Mouse (Mus musculus) heart, embryonic 11.5 days (tissue): ENCODE data around the gene Hagh. TPM values are rescaled to one million over a fixed set of nuclear protein-coding genes. Genes with fewer than 3 reads are reported as not detected.

Source experiments
- ATAC-seq: fragments of 200-750 bp; cut with Nextera tagmentation; replicated peaks from 2 replicates; pipeline ENCODE4 v1.8.0; 2017; ENCODE audit warnings: moderate library complexity; ENCODE audit not compliant: insufficient number of reproducible peaks, low FRiP score, low TSS enrichment
- H3K27ac ChIP-seq: fragments of 300-500 bp; sonication (generic); 2 replicates; pipeline ENCODE4 v1.5.1; 2014; ENCODE audit warnings: mild to moderate bottlenecking, low read depth, low read length
- H3K27me3 ChIP-seq: fragments of 300-500 bp; sonication (generic); 2 replicates; pipeline ENCODE4 v1.6.1; 2014; ENCODE audit warnings: mild to moderate bottlenecking, low read length, mixed read lengths; ENCODE audit not compliant: control insufficient read depth, insufficient read depth
- H3K36me3 ChIP-seq: fragments of 300-500 bp; sonication (generic); 2 replicates; pipeline ENCODE4 v1.6.1; 2014; ENCODE audit warnings: mild to moderate bottlenecking, low read length, moderate library complexity, mixed read lengths; ENCODE audit not compliant: control insufficient read depth, insufficient read depth
- H3K4me1 ChIP-seq: fragments of 300-500 bp; sonication (generic); 2 replicates; pipeline ENCODE4 v1.6.1; 2014; ENCODE audit warnings: low read length; ENCODE audit not compliant: control insufficient read depth, insufficient read depth
- H3K4me2 ChIP-seq: fragments of 300-500 bp; sonication (generic); 2 replicates; pipeline ENCODE4 v1.6.1; 2014; ENCODE audit warnings: mild to moderate bottlenecking, moderate library complexity
- H3K4me3 ChIP-seq: fragments of 300-500 bp; sonication (generic); 2 replicates; pipeline ENCODE4 v1.5.1; 2014; ENCODE audit warnings: low read depth, low read length
- H3K9ac ChIP-seq: fragments of 300-500 bp; sonication (generic); 2 replicates; pipeline ENCODE4 v1.6.1; 2014; ENCODE audit warnings: mild to moderate bottlenecking, low read depth, low read length, moderate library complexity
- H3K9me3 ChIP-seq: fragments of 300-500 bp; sonication (generic); replicated peaks from 2 replicates; pipeline ENCODE4 v1.6.1; 2016; ENCODE audit warnings: low read length; ENCODE audit not compliant: control insufficient read depth
- WGBS: fragments of 180-500 bp; shearing (Covaris S2); extraction: QIAGEN DNeasy Blood & Tissue Kit; methylation state at CpG from one replicate; pipeline ENCODE4 v1.1.7; 2014; ENCODE audit not compliant: insufficient replicate concordance; 5-methylcytosine and 5-hydroxymethylcytosine counted together
- polyA plus RNA-seq: library from polyadenylated mRNA; unstranded; fragments of >200 nt; fragmentation: Nextera tagmentation; extraction: Ambion mirVana; gene quantifications from 2 replicates; pipeline ENCODE4 v1.2.1, GENCODE M21; 2014

Gene Hagh
- polyA plus RNA-seq, 1 experiment from 2014 or later = 48.8 TPM

DNA sequence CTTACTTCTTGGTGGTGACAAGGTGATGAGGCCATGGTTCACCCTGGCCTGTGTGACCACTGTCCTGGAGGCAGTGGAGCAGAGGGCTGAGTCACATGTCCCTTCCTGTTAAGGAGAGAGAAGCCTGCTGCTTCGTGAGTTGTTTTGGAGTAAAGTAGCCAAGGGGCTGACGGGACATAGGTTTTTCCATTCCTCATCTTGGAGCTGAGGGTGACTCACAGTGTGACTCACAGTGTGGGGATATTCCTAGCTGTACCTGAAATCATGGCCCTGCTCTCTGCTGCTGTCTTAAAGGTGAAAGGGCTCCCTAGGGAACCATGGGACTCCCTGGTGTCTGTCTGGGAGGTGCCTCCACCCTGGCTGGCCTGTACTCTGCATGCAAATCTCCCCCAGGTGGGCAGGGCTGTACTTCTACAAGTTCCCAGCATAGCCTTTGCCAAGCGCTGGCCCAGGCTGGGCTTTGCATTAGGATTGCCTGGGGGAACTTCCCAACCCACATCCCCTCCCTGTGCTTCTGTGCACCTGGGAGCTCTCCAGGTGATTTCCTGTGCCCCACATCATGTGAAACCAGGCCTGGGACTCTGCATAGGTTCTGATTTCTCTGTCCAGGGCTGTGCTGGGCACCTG is 16.0 kb downstream of the Hagh start:
- H3K4me1 ChIP-seq = peaks cover 6% of the 10 kb centered on the region; the same call in 1 of the 2 replicates
- 67% methylated on average over 3 of the region's 3 CpGs for WGBS
- 0 out of 2 replicates have a peak, but pooled peaks cover 3% of the 10 kb centered on the region for H3K36me3 ChIP-seq
- H3K27ac ChIP-seq = no peak overlapping the region
- no peaks in the 10 kb centered on the region for H3K9me3 ChIP-seq
- H3K4me2 ChIP-seq = no peak overlapping the region
- H3K27me3 ChIP-seq = peaks cover 7% of the 10 kb centered on the region; the same call in 1 of the 2 replicates
- H3K4me3 ChIP-seq = no peak overlapping the region
- ATAC-seq = no peak
- 0 out of 2 replicates have a peak overlapping the region, but pooled peaks have one; percentile 39 for H3K9ac ChIP-seq

GRCm38 (mm10) chr17:24856589-24856988 is 16.6 kb downstream of the Hagh start:
- Histone ChIP-seq H3K27me3 (0 out of 2 replicates have a peak, but pooled peaks cover 3% of the 10 kb centered on the region), H3K4me2 (no peak overlapping the region), H3K9me3 (no peaks in the 10 kb centered on the region), H3K4me1 (no peaks in the 10 kb centered on the region), H3K36me3 (0 out of 2 replicates have a peak, but pooled peaks cover 3% of the 10 kb centered on the region), H3K27ac (no peak overlapping the region), H3K9ac (no peak overlapping the region), H3K4me3 (no peak overlapping the region)
- no peak for ATAC-seq
- 81% methylated on average over 13 of the region's 13 CpGs for WGBS

DNA sequence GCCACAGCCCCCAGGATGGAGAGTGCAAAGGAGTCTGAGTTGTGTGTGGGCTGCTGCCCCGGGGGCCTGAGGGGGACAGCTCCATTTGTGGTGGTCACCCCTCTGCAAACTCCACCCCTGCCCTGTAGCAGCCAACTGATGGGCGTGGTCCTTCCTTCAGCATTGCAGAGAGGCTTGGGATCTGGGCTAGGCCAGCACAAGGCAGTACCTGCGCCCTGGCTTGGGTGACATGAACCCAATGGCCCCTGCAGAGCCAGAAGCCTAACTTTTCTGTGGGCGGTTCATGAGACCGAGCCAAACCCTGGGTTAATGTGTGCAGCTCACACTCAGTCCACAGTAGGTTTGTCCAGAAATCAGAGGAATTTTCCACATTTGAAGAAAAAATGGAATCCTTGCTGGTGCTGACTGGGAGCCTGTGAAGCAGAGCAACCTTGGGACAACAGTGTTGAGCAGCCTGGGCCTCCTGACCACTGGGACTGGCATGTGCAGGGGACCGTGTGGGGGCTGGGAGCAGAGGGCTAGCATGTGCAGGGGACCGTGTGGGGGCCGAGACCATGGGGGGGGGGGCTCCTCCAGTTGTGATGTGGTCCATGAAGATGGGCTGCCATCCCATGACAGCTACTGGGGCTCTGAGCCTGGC is 18.0 kb downstream of the Hagh start:
- Histone ChIP-seq H3K9me3 (no peaks in the 10 kb centered on the region), H3K27me3 (no peaks in the 10 kb centered on the region), H3K4me2 (no peak overlapping the region), H3K9ac (no peak overlapping the region), H3K36me3 (0 out of 2 replicates have a peak, but pooled peaks cover 3% of the 10 kb centered on the region), H3K27ac (no peak overlapping the region), H3K4me3 (no peak overlapping the region), H3K4me1 (no peaks in the 10 kb centered on the region)
- 80% methylated on average over 8 of the region's 8 CpGs for WGBS
- no peak for ATAC-seq

- Histone ChIP-seq H3K9me3 (no peaks in the 10 kb centered on the region), H3K27ac (no peak overlapping the region), H3K9ac (no peak overlapping the region), H3K27me3 (no peaks in the 10 kb centered on the region), H3K4me2 (no peak overlapping the region), H3K4me1 (no peaks in the 10 kb centered on the region), H3K36me3 (no peaks in the 10 kb centered on the region), H3K4me3 (no peak overlapping the region)
- no peak for ATAC-seq
- WGBS = 86% methylated on average over 6 of the region's 6 CpGs
Measured at GRCm38 (mm10) chr17:24858967-24859366, 19.0 kb downstream of the Hagh start.

- Histone ChIP-seq H3K9me3 (no peaks in the 10 kb centered on the region), H3K27me3 (no peaks in the 10 kb centered on the region), H3K9ac (no peak overlapping the region), H3K4me2 (no peak overlapping the region), H3K36me3 (no peaks in the 10 kb centered on the region), H3K4me1 (no peaks in the 10 kb centered on the region), H3K27ac (no peak overlapping the region), H3K4me3 (no peak overlapping the region)
- 85% methylated on average over 8 of the region's 8 CpGs for WGBS
- no peak for ATAC-seq
Measured at GRCm38 (mm10) chr17:24860076-24860475, 20.1 kb downstream of the Hagh start.

DNA sequence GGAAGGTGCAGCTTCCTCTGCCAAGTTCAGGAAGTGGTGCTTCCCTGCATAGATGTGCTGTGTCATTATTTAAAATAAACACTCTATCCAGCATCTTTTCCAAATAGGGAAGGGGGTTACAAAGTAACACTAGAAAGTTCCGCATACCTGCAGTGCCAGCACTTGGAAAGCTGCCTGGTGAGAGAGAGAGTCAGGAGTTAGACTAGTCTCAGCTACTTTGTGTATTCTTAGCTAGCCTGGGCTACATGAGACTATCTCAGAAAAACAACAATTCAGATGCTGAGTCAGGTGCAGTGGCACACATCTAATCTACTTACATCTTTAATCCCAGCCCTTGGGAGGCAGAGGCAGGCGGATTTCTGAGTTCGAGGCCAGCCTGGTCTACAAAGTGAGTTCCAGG is 21.8 kb downstream of the Hagh start:
- H3K27ac ChIP-seq = no peak overlapping the region
- no peaks in the 10 kb centered on the region for H3K36me3 ChIP-seq
- H3K9me3 ChIP-seq = no peaks in the 10 kb centered on the region
- H3K4me1 ChIP-seq = no peaks in the 10 kb centered on the region
- H3K9ac ChIP-seq = no peak overlapping the region
- H3K4me2 ChIP-seq = no peak overlapping the region
- no peak overlapping the region for H3K4me3 ChIP-seq
- no peak for ATAC-seq
- WGBS = 86% methylated on average over 3 of the region's 3 CpGs
- H3K27me3 ChIP-seq = no peaks in the 10 kb centered on the region

DNA sequence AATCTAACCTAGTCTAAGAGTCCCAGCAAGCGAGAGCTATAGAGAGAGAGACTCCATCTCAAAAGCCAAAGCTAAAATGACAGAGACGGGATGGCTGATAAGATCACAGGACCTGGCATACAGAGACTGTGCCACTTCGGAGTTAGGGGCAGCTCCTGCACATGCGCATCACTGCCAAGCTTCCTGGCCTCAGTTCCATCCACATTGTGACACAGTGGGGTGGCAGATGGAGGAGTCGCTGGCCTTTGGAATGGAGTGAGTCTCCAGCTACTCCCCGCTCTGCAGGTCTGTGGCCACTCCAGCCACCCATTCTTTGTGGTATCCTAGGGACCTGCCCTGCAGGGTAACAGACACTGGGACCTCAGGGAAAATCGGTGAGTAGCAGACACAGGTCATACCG is 25.8 kb downstream of the Hagh start, which contains the start of gene Igfals:
Gene Igfals (plus strand): TSS at position 222 of the 400 bp plus-strand sequence.
- Histone ChIP-seq H3K9me3 (no peaks in the 10 kb centered on the region), H3K27me3 (no peaks in the 10 kb centered on the region), H3K4me2 (no peak within 1 kb of the TSS), H3K9ac (no peak within 1 kb of the TSS), H3K27ac (no peak within 1 kb of the TSS), H3K4me1 (no peaks in the 10 kb centered on the region), H3K4me3 (no peak within 1 kb of the TSS), H3K36me3 (no peaks in the 10 kb centered on the region)
- no peak for ATAC-seq
- 89% methylated on average over 8 of the region's 8 CpGs for WGBS

DNA sequence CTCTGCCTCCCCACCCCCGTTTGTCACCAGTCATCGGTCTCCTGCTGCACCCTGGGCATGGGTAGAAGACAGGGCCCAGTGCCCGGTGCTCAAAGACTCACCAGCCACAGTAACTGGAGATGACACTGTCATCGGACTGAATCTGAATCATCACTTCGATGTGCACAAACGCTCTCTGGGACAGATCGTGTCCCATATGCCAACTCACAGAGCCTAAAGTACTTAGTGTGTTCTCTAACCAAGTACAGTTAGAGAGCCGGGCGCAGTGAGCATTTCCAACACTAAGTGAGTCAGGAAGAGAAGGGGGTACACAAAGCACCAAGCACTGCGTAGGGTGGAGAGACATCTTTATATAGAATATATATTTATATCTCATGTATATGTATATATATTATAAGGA is 28.0 kb downstream of the Hagh start:
- no peak overlapping the region for H3K4me2 ChIP-seq
- no peak overlapping the region for H3K4me3 ChIP-seq
- H3K27ac ChIP-seq = no peak overlapping the region
- no peaks in the 10 kb centered on the region for H3K4me1 ChIP-seq
- 87% methylated on average over 10 of the region's 10 CpGs for WGBS
- H3K27me3 ChIP-seq = no peaks in the 10 kb centered on the region
- no peaks in the 10 kb centered on the region for H3K36me3 ChIP-seq
- no peak overlapping the region for H3K9ac ChIP-seq
- no peak for ATAC-seq
- H3K9me3 ChIP-seq = no peaks in the 10 kb centered on the region
